Mouse (Mus musculus) 3T3-L1 (cell line): Measurements from ENCODE around the gene Itpr2.
A peak's percentile ranks its signal among the peaks of the same experiment; 100 is the strongest.

Source experiments
- DNase-seq: peaks from one replicate; pipeline ENCODE4 v3.0.0-alpha.2; 2015; ENCODE audit warnings: low read depth, low spot score

Gene Itpr2

DNA sequence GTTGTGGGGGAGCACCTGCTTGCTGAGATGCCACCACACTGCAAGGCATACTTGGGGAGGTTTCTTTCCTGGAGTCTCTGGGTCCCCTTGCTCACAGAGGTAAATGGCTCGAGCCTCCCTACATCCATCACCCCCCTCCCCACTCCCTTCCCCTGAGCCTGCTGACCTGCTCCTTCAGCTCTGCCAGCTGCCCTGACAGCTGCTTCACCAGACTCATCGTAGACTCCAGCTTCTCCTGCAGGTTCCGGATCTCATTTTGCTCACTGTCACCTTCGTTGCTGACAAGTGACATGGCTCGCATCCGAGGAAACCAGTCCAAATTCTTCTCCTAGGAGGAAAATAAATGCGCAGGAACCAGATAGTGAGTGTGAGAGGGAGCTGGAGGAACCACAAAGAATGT, 389.8 kb downstream of the Itpr2 start:
- no peak for DNase-seq

- no peak for DNase-seq
Observed at GRCm38 (mm10) chr6:146111781-146112180, 390.2 kb downstream of the Itpr2 start.

DNA sequence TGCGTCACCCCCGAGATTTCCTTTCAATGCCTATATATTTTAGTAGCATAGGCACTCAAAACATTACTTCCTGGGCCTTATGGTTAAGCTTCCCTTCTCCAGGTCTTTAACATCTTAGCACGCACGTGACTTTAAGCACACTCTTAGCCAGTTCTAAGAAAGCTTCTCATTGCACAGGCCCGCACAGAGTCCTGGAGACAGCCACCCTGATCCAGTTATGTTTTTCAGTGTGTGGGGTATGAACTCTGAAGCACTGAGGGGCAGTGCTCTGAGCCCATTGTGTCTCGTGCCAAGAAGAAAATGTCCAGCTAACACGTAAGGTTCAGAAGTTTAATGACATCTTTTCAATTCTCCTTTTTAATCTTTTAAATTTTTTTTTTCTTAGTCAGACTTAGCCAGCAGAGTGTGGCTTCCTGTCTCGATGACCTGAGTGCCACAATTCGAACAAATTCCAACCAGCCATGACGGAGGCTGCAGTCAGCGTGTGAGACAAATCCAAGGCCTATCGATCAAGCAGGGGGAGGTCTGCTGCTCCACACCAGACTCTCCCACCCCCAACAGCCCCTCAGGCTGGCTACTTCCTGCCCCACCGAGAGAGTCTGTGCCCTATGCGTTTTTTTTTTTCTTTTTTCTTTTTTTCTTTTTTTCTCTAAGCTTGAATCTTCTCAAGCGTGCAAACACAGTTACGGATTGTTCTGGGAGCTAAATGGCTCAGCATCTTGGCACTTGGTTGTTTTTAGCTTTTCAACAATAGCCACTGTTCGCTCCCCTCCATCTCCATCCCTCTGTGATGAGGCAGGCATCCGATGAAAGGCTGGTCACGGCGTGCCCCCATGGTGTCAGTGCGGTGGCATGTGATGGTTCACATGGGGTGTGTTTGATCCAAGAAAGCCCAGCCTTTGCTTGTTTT, 390.9 kb downstream of the Itpr2 start:
- DNase-seq, result no peak

- DNase-seq, result peak; percentile 68
Observed at GRCm38 (mm10) chr6:146110425-146110824, 391.6 kb downstream of the Itpr2 start.

DNA sequence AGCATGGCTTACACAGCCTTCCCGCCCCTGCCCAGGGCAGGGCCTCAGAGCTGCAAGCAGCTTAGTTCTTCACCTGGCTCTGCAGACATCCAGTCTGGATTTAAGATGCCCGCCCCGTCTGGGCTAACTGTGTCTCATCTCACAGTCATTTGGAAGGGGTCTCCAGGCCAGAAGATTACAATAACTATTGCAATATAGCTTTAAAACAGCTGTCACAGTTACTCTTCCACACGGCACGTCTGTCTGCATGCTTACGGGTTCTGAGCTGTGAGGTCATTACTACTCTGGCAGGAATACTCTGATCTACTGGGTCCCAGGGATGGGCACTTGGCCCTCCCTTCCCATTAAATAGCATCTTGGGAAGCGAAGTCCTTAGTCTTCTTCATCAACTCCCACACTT, 393.3 kb downstream of the Itpr2 start:
- no peak for DNase-seq

DNA sequence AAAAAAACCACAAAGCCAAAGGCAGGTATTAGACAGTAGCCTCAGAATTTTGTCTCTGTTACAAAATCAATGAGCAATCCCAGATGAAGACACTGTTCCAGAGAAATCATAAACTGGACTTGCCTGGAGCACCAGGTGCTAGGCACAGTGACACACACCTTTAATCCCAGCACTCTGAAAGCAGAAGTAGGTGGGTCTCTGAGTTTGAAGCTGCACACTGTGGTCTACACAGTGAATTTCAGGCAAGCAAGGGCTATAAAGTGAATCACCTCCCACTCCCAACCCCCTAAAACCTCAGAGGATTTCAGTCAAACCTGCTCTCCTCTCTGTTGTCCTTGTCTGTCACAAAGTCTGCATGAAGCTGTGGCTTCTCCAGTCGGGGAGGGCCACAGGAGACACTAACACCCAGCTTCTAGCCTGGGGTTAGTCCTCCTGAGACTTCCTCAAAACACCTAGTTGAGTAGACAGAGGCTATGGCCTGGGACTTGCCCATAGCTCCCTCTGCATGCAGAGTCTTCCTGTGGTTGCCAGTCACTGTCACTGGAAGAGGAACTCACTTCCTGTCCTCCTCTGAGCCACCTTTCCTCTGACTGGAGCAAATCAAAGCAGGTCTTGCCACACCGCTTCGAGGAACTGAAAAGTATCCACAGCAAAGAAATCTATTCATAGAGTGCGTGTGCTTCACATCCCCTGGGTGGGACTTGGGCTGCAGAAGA, 394.7 kb downstream of the Itpr2 start:
- DNase-seq, result no peak

GRCm38 (mm10) chr6:146083056-146083961, 418.7 kb downstream of the Itpr2 start:
- DNase-seq, result no peak

- no peak for DNase-seq
Observed at GRCm38 (mm10) chr6:146082476-146082875, 419.5 kb downstream of the Itpr2 start.

DNA sequence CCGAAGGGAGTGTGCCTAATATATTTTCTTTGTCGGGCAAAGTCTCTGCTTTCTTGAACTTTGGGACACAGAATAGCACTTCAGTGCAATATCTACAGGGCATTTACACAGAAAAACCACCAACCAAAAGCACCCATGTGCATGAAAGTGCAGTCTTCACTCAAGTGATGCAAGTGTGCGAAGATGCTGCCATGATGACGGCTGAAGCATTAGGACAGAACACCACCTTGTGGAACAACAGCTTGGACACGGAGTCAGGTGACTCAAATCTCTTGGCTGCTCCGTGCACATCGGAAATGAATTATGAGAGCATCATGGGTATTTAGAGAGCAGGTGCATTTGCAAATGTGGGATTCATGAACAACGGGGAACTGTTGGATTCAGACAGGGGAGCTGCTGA, 420.4 kb downstream of the Itpr2 start:
- no peak for DNase-seq

DNA sequence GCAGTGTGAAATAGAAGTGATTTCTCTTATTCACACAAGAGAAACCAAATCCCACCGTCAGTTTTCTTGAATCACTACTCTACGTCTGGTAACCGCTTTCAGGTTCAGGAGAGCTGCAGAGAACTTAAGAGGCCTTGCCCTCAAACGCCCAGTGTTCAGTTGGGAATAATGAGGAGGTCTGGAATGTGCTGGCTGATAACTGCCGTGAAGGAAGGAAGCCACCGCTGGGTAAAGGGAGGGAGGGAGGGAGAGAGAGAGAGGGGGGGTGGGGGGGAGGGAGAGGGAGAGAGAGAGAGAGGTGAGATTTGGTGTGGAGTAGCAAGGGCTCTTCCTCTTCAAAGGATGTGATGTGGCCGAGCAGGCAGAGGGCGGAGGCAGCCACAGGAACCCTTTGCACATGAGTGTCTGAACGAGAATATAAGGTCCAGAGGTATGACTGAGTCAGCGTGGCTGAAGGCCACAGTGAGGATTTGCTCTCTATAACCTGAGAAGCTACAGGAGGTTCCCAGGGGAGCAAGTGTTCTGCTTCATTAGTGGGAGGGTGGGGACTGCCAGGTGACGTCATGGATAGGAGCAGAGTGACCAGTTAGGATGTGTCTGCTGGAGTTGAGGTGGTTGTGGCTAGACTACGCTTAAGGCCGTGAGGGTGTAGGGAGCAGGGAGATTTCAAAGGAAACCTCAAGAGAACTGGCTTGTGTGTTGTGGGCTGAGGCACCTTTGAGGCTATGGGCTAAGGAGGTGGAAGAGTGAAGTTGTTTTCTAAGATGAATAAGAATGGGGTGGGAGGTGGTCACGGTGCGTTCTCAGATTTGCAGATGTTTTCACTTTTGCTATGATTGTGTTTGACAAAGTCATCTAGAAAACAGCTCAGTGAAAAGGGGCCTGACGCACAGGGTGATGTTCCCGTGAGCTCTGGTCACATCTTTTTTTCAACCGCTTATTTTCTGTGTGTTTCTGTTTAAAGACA, 421.2 kb downstream of the Itpr2 start:
- no peak for DNase-seq

GRCm38 (mm10) chr6:146079734-146080443, 422.1 kb downstream of the Itpr2 start:
- no peak for DNase-seq

- DNase-seq, result peak; percentile 85
Observed at GRCm38 (mm10) chr6:146079261-146079660, 422.8 kb downstream of the Itpr2 start.

DNA sequence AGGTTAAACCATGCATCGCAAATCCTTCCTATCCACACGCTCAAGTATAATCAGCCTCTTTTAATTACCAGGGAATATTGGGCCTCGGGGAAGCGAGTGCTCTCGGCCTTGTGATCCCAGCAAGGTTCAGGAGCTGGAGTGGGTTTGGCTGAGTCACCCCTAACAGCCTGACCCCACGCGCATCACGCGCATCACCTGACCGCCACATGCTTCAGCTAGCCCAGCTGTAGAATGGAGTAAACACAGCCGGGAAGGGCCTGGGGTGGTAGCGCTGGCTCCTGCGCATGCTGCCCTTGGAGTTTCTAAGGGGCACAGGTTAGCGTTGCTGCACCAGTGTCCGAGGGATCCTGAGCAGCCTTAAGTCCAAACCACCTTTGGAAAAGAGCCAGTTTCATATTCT, 423.9 kb downstream of the Itpr2 start:
- DNase-seq, result no peak

DNA sequence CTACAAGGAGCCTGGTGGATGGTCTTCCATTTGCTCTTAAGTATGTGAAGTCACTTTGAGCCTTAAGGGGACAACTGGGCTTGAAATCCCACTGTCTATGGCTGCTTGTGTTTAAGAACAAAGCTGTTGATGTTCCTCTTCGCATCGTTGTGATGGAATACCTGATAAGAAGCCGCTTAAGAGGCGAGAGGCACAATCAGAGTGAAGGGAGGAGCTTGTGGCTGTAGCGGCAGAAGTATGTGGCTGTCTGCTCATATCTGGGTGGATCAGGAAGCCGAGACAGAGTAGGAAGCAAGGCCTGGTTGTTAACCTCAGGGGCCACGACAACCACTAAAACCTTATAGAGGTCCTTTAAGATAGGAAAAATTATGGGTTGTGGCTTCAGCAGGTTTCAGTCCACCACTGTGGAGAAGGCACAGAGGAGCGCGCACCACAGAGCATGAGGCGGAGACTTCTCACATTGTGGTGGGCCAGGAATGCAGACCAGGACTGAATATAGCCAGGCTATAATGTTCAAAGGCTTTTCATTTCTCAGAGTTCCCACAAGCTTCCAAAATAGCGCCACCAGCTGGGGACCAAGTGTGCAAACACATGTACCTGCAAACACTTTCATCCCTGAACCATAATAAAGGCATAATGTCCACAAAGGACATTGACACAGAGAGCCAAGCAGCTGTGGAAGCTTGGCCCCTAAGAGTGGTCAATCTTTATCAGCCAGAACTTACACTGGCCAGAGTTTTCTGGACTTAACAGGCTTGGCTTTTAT, 424.7 kb downstream of the Itpr2 start:
- no peak for DNase-seq

DNA sequence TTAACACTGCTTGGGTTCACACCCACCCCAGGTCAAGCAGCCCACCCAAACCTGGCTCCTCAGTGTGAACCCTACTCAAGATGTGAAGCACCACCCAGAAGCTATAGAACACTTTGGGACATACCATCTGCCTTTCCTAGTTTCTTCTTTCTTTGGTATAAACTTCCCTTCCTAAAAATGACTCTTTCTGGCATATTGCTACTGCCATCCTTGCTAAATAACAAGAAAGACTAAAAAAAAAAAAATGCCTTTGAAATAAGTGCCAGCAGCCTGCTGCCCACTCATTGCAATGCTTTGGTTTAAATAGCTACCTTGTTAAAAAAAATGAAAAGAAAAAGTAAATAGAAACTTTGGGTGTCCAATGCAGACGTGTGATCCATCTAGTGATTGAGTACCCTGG, 429.2 kb downstream of the Itpr2 start:
- no peak for DNase-seq

DNA sequence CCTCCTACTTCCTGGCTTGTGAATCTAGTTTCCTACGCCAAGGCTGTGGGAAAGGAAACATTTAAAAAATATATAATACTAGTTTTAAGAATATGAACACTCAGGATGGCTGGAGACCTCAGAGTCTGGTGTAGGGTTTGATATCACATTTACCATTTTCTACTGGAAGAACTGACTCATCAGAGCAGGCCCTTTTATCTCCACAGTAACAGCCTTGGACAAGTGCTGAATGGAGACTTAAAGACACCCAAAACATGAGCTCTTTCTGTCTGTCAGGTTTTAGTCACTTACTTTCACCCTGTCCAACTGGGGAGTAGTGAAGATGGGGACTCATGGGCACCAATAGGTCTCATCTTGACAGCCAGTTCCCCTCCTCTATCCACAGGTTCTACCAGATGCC, 430.1 kb downstream of the Itpr2 start:
- no peak for DNase-seq
